Mouse (Mus musculus): ENCODE data around the gene Opn3.

Opn3 gene

GRCm38 (mm10) chr1:175692246-175692996 is at the start of gene Opn3, which contains the start of gene Chml:
Gene Opn3 (minus strand): TSS chr1:175692776.
Gene Chml (minus strand): TSS chr1:175692901.
- peak; percentile 100 for DNase-seq (ENCODE audit: low read depth)

- DNase-seq (ENCODE audit: low read depth) = no peak
Observed at GRCm38 (mm10) chr1:175725771-175726170, 33.2 kb upstream of the Opn3 start.

GRCm38 (mm10) chr1:175716832-175717231 is 24.3 kb upstream of the Opn3 start:
- no peak for DNase-seq (ENCODE audit: low read depth)

- DNase-seq (ENCODE audit: low read depth) = no peak
Observed at GRCm38 (mm10) chr1:175712338-175712909, 19.8 kb upstream of the Opn3 start.

GRCm38 (mm10) chr1:175708013-175708412 is 15.4 kb upstream of the Opn3 start:
- no peak for DNase-seq (ENCODE audit: low read depth)

- DNase-seq (ENCODE audit: low read depth) = no peak
Observed at GRCm38 (mm10) chr1:175707599-175707998, 15.0 kb upstream of the Opn3 start.

GRCm38 (mm10) chr1:175701145-175701544 is 8.6 kb upstream of the Opn3 start:
- DNase-seq (ENCODE audit: low read depth) = no peak

GRCm38 (mm10) chr1:175699796-175700195 is 7.2 kb upstream of the Opn3 start:
- no peak for DNase-seq (ENCODE audit: low read depth)

- DNase-seq (ENCODE audit: low read depth) = no peak
Observed at GRCm38 (mm10) chr1:175699375-175699774, 6.8 kb upstream of the Opn3 start.

- DNase-seq (ENCODE audit: low read depth) = no peak
Observed at GRCm38 (mm10) chr1:175698293-175698692, 5.7 kb upstream of the Opn3 start, which contains the start of gene Wdr64. Gene Wdr64 (plus strand): TSS chr1:175698593.

GRCm38 (mm10) chr1:175693429-175693960 is 919 bp upstream of the Opn3 start:
- DNase-seq (ENCODE audit: low read depth) = no peak

GRCm38 (mm10) chr1:175692997-175693361 is 403 bp upstream of the Opn3 start:
- DNase-seq (ENCODE audit: low read depth) = no peak

- no peak for DNase-seq (ENCODE audit: low read depth)
Observed at GRCm38 (mm10) chr1:175691686-175692245, 810 bp downstream of the Opn3 start.

GRCm38 (mm10) chr1:175680995-175681394 is 11.6 kb downstream of the Opn3 start:
- DNase-seq (ENCODE audit: low read depth) = no peak

GRCm38 (mm10) chr1:175677459-175677858 is 15.1 kb downstream of the Opn3 start:
- DNase-seq (ENCODE audit: low read depth) = no peak

GRCm38 (mm10) chr1:175675116-175675515 is 17.5 kb downstream of the Opn3 start:
- DNase-seq (ENCODE audit: low read depth) = no peak

- no peak for DNase-seq (ENCODE audit: low read depth)
Observed at GRCm38 (mm10) chr1:175673563-175674325, 18.8 kb downstream of the Opn3 start.

- DNase-seq (ENCODE audit: low read depth) = peak; percentile 5
Observed at GRCm38 (mm10) chr1:175671626-175672025, 20.9 kb downstream of the Opn3 start.

GRCm38 (mm10) chr1:175670042-175670441 is 22.5 kb downstream of the Opn3 start:
- DNase-seq (ENCODE audit: low read depth) = no peak

- DNase-seq (ENCODE audit: low read depth) = no peak
Observed at GRCm38 (mm10) chr1:175669456-175669855, 23.1 kb downstream of the Opn3 start.

GRCm38 (mm10) chr1:175668666-175669405 is 23.7 kb downstream of the Opn3 start:
- peak; percentile 56 for DNase-seq (ENCODE audit: low read depth)

GRCm38 (mm10) chr1:175659900-175660299 is 32.7 kb downstream of the Opn3 start:
- DNase-seq (ENCODE audit: low read depth) = no peak

Data from naive thymus-derived CD4-positive, alpha-beta T cell, adult 2 months (primary cell).